Mouse (Mus musculus) olfactory bulb, adult 2 months (tissue): ENCODE results near the gene Gm10375.
"Not testable (repeated sequence)": the region's sequence is repeated elsewhere in the genome, so short reads cannot be mapped to it uniquely, and the experiment has no call there.

ENCODE experiments used
- CTCF ChIP-seq: fragments of 200-500 bp; IDR thresholded peaks from 2 replicates; pipeline ENCODE4 v1.5.1; 2012; ENCODE audit warnings: low read depth, mild to moderate bottlenecking, low read length, moderate library complexity; ENCODE audit not compliant: insufficient read depth
- POLR2A ChIP-seq: fragments of 200-500 bp; IDR thresholded peaks from 2 replicates; pipeline ENCODE4 v1.6.1; 2012; ENCODE audit warnings: mild to moderate bottlenecking, low read depth, low read length, moderate library complexity; ENCODE audit not compliant: insufficient read depth

DNA sequence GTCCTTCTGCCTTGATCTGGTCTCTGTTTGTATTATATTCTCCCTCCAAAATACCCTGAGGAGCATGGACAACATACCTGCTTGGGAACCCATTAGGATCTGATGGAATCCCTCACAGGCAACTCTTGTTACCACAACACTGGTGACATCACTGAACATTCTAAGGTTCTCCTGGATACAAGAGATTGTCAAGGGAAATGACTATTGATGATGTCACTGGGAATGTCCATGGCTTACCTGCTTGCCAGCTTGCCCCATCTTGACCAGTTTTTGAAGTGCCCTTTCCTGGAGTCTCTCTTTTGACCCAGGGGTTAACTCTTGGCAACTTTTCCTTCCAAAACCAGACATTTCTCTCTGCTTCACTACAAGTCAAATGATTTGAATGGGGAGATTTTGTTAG lies at the start of gene Gm10375:
- not testable (repeated sequence) for TF ChIP-seq CTCF, POLR2A
